Mouse (Mus musculus) heart, adult 8-10 months (tissue): ENCODE measurements at regions not wholly inside any gene's neighbourhood (a gene's known extent, or its start where the extent isn't known, plus 50 kb on each side); places are given as distances from the start of the nearest gene placed in this dataset.

ENCODE experiments used
- DNase-seq: peaks from one replicate; pipeline ENCODE4 v3.0.0; 2022; ENCODE audit warnings: low spot score

DNA sequence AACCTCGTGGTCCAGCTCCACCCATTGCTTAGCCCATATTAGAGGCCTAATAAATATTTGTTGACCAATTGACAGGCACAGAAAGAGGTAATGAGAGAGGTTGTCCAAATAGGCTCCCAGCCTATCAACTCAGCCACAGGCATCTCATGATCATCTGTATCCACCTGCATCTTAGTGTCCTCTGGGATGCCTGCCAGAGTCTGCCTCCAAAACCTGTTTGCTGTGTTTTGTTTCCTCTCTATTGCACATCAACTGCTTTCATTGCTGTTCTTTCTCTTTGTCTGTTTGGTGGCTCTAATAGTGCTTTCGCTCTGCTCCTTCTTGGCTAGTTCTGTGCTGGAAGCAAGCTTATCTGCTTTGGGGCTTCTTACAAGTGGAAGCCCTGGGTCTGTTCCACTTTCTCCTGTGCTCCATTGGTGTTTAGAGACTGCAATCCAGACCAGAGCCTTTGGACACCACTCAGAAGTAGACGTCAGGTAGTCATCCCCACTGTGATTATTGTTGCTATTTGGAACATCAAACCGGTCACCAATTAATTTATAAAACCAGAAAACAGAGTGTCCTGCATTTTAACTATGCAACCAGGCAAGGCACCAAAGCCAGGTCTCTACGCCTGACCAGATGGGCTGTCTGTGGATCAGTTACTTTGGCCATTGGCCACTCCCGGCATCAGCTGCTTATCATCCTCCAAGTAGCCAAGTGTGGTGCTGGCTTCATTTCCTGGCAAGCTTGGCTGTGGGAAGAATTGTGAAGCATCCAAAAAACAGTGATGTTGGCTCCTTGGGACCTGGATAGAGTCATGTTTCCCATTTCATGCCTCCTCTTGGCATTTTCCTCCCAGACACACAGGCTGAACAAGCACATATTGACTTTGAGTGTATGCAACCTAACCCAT, 74.5 kb upstream of the Hs3st4 start:
- DNase-seq: no peak

DNA sequence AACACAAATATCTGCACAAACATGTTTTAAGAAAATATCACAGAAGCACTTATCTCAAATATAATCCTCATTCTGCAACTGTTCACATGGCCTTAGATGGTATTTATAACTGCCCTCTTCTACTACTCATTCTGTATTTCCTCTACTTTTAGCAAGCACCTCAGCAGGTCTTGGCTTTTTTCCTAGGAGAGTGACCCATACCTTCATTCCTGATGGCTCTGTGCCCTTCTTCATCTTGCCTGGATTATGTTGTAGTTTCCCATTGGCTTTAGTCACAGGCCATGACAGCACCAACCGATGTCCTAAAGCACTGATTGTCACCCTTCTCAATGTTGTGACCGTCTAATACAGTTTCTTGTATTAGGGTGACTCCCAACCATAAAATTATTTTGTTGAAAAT, 61.2 kb upstream of the Hs3st4 start:
- DNase-seq: no peak

GRCm38 (mm10) chr7:123932486-123932885, 50.2 kb upstream of the Hs3st4 start:
- no peak for DNase-seq
